Mouse (Mus musculus): ENCODE measurements at regions not wholly inside any gene's neighbourhood (a gene's known extent, or its start where the extent isn't known, plus 50 kb on each side); places are given as distances from the start of the nearest gene placed in this dataset.

DNA sequence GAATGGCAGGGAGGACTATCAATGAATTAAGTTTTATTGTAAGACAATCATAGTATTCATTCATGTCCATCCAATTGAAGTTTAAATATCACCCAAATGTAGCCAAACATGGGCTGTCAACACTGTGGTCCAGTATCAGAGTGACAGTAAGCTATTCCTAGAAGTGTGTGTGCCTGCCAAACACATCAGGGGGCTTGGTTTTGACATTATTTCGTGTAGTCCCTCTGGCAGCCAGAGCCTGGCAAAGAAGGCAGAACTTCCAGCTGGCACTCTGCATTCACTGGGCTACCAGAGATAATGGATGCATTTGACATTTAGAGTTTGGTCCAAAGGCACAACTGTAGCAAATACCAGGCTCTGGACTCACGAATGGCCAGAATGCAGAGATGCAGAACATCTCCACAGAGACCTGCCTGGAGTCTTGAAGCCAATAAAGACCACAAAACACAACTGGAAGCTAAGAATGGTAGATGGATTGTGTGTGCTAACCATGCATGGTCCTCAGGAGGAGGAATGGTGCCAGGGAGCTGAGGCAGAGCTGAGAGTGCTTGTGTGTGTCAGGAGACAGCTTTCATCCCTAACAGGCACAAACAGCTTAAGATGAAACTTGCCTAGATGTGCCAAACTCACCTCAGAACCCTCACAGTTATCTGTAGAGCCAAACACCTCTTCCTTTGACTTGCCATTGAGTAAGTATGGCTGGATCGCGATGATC, 210.9 kb downstream of the Lrig3 start:
- Histone ChIP-seq H3K27ac (ENCODE audit: insufficient read depth, low read depth, low read length) (no peak overlapping the region), H3K4me3 (ENCODE audit: low read depth, low read length) (no peak overlapping the region), H3K4me1 (ENCODE audit: control insufficient read depth, insufficient read depth, insufficient read length, low read length) (no peaks in the 10 kb centered on the region), H3K27me3 (ENCODE audit: control insufficient read depth, insufficient read depth, low read length) (no peaks in the 10 kb centered on the region), H3K36me3 (ENCODE audit: control insufficient read depth, insufficient read depth, low read length) (no peaks in the 10 kb centered on the region)
- 73% methylated on average over 4 of the region's 4 CpGs for WGBS
- TF ChIP-seq POLR2A (IDR thresholded peaks at IDR 0.05; ENCODE audit: low read depth, low read length) (no peak), CTCF (IDR thresholded peaks at IDR 0.05; ENCODE audit: extremely low read depth, insufficient read length, insufficient replicate concordance, low read depth, low read length) (no peak)

DNA sequence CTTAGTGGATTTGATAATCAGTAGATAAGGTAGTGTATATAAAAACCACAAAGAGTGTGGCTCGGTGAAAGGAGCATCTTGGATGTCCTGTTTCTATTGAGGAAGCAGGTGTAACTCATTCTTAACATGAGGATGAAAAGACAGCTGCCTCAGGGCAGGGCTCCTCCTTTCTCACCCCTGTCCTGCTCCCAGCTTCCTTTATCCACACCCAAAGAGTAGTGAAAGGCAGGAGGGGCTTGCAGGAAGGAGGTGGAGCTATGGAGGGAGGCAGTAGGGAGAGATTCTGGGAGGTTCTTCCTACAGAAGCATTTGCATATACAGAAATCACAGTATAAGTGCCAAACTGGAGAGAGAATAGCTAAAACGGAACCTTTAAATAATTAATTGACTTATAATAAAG, 216.4 kb downstream of the Lrig3 start:
- Histone ChIP-seq H3K36me3 (ENCODE audit: control insufficient read depth, insufficient read depth, low read length) (no peaks in the 10 kb centered on the region), H3K27me3 (ENCODE audit: control insufficient read depth, insufficient read depth, low read length) (no peaks in the 10 kb centered on the region), H3K4me3 (ENCODE audit: low read depth, low read length) (no peak overlapping the region), H3K4me1 (ENCODE audit: control insufficient read depth, insufficient read depth, insufficient read length, low read length) (no peaks in the 10 kb centered on the region), H3K27ac (ENCODE audit: insufficient read depth, low read depth, low read length) (no peak overlapping the region)
- TF ChIP-seq POLR2A (IDR thresholded peaks at IDR 0.05; ENCODE audit: low read depth, low read length) (no peak), CTCF (IDR thresholded peaks at IDR 0.05; ENCODE audit: extremely low read depth, insufficient read length, insufficient replicate concordance, low read depth, low read length) (no peak)
- 80% methylated on average over 2 of the region's 2 CpGs for WGBS

DNA sequence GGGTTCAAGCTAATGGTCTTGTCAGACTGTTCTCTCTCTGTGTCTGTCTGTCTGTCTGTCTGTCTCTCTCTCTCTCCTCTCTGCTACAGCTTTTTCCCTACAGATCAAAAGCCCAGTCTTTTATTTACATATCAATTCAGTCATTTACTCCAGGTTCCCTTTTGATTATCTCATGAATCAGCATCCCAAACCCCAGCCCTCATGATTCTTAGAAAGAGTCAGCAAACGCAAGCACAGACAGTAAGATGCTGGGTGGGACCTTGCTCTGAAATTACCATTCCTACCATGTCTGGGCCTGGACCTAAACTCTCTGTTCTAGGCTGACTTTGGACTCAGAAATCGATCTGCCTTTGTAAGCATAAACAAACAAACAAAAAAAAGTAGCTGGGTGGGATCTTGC, 218.0 kb downstream of the Lrig3 start:
- Histone ChIP-seq H3K27ac (ENCODE audit: insufficient read depth, low read depth, low read length) (no peak overlapping the region), H3K4me1 (ENCODE audit: control insufficient read depth, insufficient read depth, insufficient read length, low read length) (no peaks in the 10 kb centered on the region), H3K27me3 (ENCODE audit: control insufficient read depth, insufficient read depth, low read length) (no peaks in the 10 kb centered on the region), H3K4me3 (ENCODE audit: low read depth, low read length) (no peak overlapping the region), H3K36me3 (ENCODE audit: control insufficient read depth, insufficient read depth, low read length) (no peaks in the 10 kb centered on the region)
- WGBS = 53% methylated on average over 2 of the region's 2 CpGs
- TF ChIP-seq CTCF (IDR thresholded peaks at IDR 0.05; ENCODE audit: extremely low read depth, insufficient read length, insufficient replicate concordance, low read depth, low read length) = no peak
- TF ChIP-seq POLR2A (IDR thresholded peaks at IDR 0.05; ENCODE audit: low read depth, low read length) = no peak

DNA sequence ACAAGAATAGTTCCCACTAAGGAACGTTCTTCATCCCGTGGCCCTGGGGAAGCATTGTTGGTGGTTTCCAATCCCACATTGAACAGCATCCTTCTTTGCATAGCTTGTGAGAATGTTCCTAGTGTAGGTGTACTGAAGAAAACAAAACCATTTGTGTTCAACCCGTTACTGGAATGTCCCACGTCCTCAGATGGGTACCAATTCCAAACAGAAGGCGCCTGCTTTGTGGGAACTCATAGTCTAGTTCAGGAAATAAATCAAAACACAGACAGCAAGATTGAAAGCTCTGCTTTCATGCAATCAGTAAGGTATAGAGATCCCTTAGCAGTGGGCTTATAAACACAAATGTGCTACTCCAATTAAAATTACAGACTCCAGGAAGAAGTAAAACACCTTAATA, 219.4 kb downstream of the Lrig3 start:
- H3K4me1 ChIP-seq (ENCODE audit: control insufficient read depth, insufficient read depth, insufficient read length, low read length) = no peaks in the 10 kb centered on the region
- 84% methylated on average over 5 of the region's 5 CpGs for WGBS
- H3K36me3 ChIP-seq (ENCODE audit: control insufficient read depth, insufficient read depth, low read length) = no peaks in the 10 kb centered on the region
- no peaks in the 10 kb centered on the region for H3K27me3 ChIP-seq (ENCODE audit: control insufficient read depth, insufficient read depth, low read length)
- no peak overlapping the region for H3K27ac ChIP-seq (ENCODE audit: insufficient read depth, low read depth, low read length)
- no peak overlapping the region for H3K4me3 ChIP-seq (ENCODE audit: low read depth, low read length)
- TF ChIP-seq CTCF (IDR thresholded peaks at IDR 0.05; ENCODE audit: extremely low read depth, insufficient read length, insufficient replicate concordance, low read depth, low read length) (no peak), POLR2A (IDR thresholded peaks at IDR 0.05; ENCODE audit: low read depth, low read length) (no peak)

DNA sequence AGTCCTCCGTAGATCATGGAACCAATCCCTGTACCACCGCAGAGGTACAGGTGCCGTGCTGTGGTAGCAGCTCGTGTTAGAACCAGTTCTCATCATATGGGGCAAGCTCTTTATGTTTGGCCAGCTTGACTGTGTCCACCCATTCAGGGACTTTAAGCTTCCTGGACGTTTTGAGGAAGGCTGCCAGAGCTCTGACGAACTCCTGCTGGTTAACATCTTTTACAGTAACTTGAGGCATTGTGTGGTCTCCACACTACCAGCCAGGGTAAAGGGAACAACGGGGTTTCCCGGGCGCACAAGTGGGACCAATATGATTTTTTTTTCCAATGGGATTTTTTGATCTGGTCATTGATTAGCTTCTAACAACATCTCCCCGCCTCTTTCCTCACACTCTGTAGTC, 220.1 kb downstream of the Lrig3 start:
- Histone ChIP-seq H3K4me1 (ENCODE audit: control insufficient read depth, insufficient read depth, insufficient read length, low read length) (no peaks in the 10 kb centered on the region), H3K27ac (ENCODE audit: insufficient read depth, low read depth, low read length) (no peak overlapping the region), H3K27me3 (ENCODE audit: control insufficient read depth, insufficient read depth, low read length) (no peaks in the 10 kb centered on the region), H3K36me3 (ENCODE audit: control insufficient read depth, insufficient read depth, low read length) (no peaks in the 10 kb centered on the region), H3K4me3 (ENCODE audit: low read depth, low read length) (no peak overlapping the region)
- 86% methylated on average over 10 of the region's 10 CpGs for WGBS
- TF ChIP-seq POLR2A (IDR thresholded peaks at IDR 0.05; ENCODE audit: low read depth, low read length) (no peak), CTCF (IDR thresholded peaks at IDR 0.05; ENCODE audit: extremely low read depth, insufficient read length, insufficient replicate concordance, low read depth, low read length) (no peak)

DNA sequence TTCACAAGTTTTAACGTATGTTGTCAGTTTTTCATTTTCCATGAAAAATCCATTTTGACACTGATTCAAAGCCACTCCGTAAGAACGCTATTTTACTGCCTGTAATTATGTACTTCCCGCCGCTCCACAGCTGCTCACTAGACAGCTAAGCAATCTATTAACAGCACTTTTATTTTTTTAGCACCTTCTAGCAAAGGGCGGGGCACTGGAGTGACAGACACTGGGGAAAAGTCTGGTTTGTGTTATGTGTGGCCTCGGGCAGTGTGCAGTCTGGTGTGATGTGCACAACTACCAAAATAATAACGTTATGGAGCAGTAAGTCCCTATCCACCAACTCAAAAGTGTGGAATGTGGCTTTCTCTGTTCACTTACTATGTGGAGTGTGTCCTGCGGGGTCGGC, 223.0 kb downstream of the Lrig3 start:
- Histone ChIP-seq H3K36me3 (ENCODE audit: control insufficient read depth, insufficient read depth, low read length) (no peaks in the 10 kb centered on the region), H3K4me1 (ENCODE audit: control insufficient read depth, insufficient read depth, insufficient read length, low read length) (no peaks in the 10 kb centered on the region), H3K27ac (ENCODE audit: insufficient read depth, low read depth, low read length) (no peak overlapping the region), H3K4me3 (ENCODE audit: low read depth, low read length) (no peak overlapping the region), H3K27me3 (ENCODE audit: control insufficient read depth, insufficient read depth, low read length) (no peaks in the 10 kb centered on the region)
- TF ChIP-seq POLR2A (IDR thresholded peaks at IDR 0.05; ENCODE audit: low read depth, low read length) = no peak
- no peak for TF ChIP-seq CTCF (IDR thresholded peaks at IDR 0.05; ENCODE audit: extremely low read depth, insufficient read length, insufficient replicate concordance, low read depth, low read length)
- WGBS = 70% methylated on average over 10 of the region's 10 CpGs
